Mouse (Mus musculus) liver, embryonic 12.5 days (tissue): ENCODE data around the gene Ndel1. TPM values are rescaled to one million over a fixed set of nuclear protein-coding genes. Genes with fewer than 3 reads are reported as not detected.

Experiments
- polyA plus RNA-seq: library from polyadenylated mRNA; unstranded; fragments of >200 nt; fragmentation: Nextera tagmentation; extraction: Ambion mirVana; gene quantifications from 2 replicates; pipeline ENCODE4 v1.2.1, GENCODE M21; 2016

Ndel1 gene
- polyA plus RNA-seq, 1 experiment from 2014 or later = 40.4 TPM

Other genes starting within 250 kb of the Ndel1 start
- 34.6 and 37.0 TPM in 2 replicates for gene Myh10, start 180.3 kb downstream of the Ndel1 start, polyA plus RNA-seq
- gene Rnf222, start 16.7 kb upstream of the Ndel1 start, polyA plus RNA-seq = 0.07 and 0.10 TPM in 2 replicates
- 938 and 976 TPM in 2 replicates for gene Rpl26, start 29.7 kb upstream of the Ndel1 start, polyA plus RNA-seq
- gene Odf4, start 55.2 kb upstream of the Ndel1 start, polyA plus RNA-seq = not detected in 2 replicates
- gene Arhgef15, start 85.6 kb upstream of the Ndel1 start, polyA plus RNA-seq = 2.9 and 3.0 TPM in 2 replicates
- 0.87 and 0.90 TPM in 2 replicates for gene Slc25a35, start 96.3 kb upstream of the Ndel1 start, polyA plus RNA-seq
- gene Rangrf, start 103.3 kb upstream of the Ndel1 start, polyA plus RNA-seq = 54.7 and 61.0 TPM in 2 replicates
- gene Pfas, start 136.6 kb upstream of the Ndel1 start, polyA plus RNA-seq = 42.2 and 44.4 TPM in 2 replicates
- 31.4 and 34.2 TPM in 2 replicates for gene Ctc1, start 144.1 kb upstream of the Ndel1 start, polyA plus RNA-seq
- 142 TPM in 2 replicates for gene Aurkb, start 173.8 kb upstream of the Ndel1 start, polyA plus RNA-seq
- gene Borcs6, start 187.9 kb upstream of the Ndel1 start, polyA plus RNA-seq = 5.3 and 6.1 TPM in 2 replicates
- gene Tmem107, start 198.9 kb upstream of the Ndel1 start, polyA plus RNA-seq = 32.0 and 34.8 TPM in 2 replicates
- 26.3 and 27.5 TPM in 2 replicates for gene Vamp2, start 216.6 kb upstream of the Ndel1 start, polyA plus RNA-seq
- gene Per1, start 223.4 kb upstream of the Ndel1 start, polyA plus RNA-seq = 2.5 and 4.0 TPM in 2 replicates
- 0.44 and 0.46 TPM in 2 replicates for gene Hes7, start 248.5 kb upstream of the Ndel1 start, polyA plus RNA-seq